Mouse (Mus musculus) adrenal gland, postnatal 4 days (tissue): ENCODE results near the gene Oxsr1. TPM values are rescaled to one million over a fixed set of nuclear protein-coding genes. Genes with fewer than 3 reads are reported as not detected.
"Not testable (repeated sequence)": the region's sequence is repeated elsewhere in the genome, so short reads cannot be mapped to it uniquely, and the experiment has no call there.

Source experiments
- DNase-seq, 2 experiments: peaks; one replicate each; pipeline ENCODE4 v3.0.0; 2021 to 2022; ENCODE audit warnings: low spot score in 2 of 2, mixed read lengths in 2 of 2
- total RNA-seq, 2 experiments: library from RNA; stranded (reverse); gene quantifications; 2 replicates each; pipeline ENCODE4 v1.2.3; 2021

Oxsr1 gene
- total RNA-seq, 2 experiments from 2014 or later, result 36.0 to 39.5 TPM

- DNase-seq, result no peak
These were observed 91.4 kb downstream of the Oxsr1 start for GRCm38 (mm10) chr9:119230829-119231228.

GRCm38 (mm10) chr9:119220249-119220648, 102.0 kb downstream of the Oxsr1 start:
- no peak for DNase-seq

GRCm38 (mm10) chr9:119219667-119220066, 102.6 kb downstream of the Oxsr1 start:
- no peak for DNase-seq

GRCm38 (mm10) chr9:119215341-119215740, 106.9 kb downstream of the Oxsr1 start:
- DNase-seq, result not testable (repeated sequence)

- DNase-seq, result no peak
These were observed 107.6 kb downstream of the Oxsr1 start for GRCm38 (mm10) chr9:119214601-119215000.

- no peak for DNase-seq
These were observed 109.2 kb downstream of the Oxsr1 start for GRCm38 (mm10) chr9:119212996-119213395.

GRCm38 (mm10) chr9:119208998-119209397, 113.2 kb downstream of the Oxsr1 start, which contains the start of gene Slc22a13:
Gene Slc22a13, minus strand, starts transcription at chr9:119209098.
- DNase-seq, result no peak

GRCm38 (mm10) chr9:119207113-119207512, 115.1 kb downstream of the Oxsr1 start:
- no peak for DNase-seq

- DNase-seq, result no peak
These were observed 115.6 kb downstream of the Oxsr1 start for GRCm38 (mm10) chr9:119206666-119207065.

- no peak for DNase-seq
These were observed 116.5 kb downstream of the Oxsr1 start for GRCm38 (mm10) chr9:119205756-119206155.

GRCm38 (mm10) chr9:119203617-119204016, 118.6 kb downstream of the Oxsr1 start:
- no peak for DNase-seq

GRCm38 (mm10) chr9:119201653-119202052, 120.6 kb downstream of the Oxsr1 start:
- no peak for DNase-seq

- DNase-seq, result no peak
These were observed 122.9 kb downstream of the Oxsr1 start for GRCm38 (mm10) chr9:119199151-119199861.

- peak in 1 of 2 experiments; percentile 10 for DNase-seq
These were observed 129.8 kb downstream of the Oxsr1 start for GRCm38 (mm10) chr9:119192202-119192990.

Other genes starting within 250 kb of the Oxsr1 start
- gene Plcd1, start 228.9 kb downstream of the Oxsr1 start, total RNA-seq, result 10 to 100 TPM in 1 of 2 experiments, 1 to 10 TPM in 1; 9.7 to 12.7 TPM
- 1 to 10 TPM; 1.1 to 2.7 TPM for gene Dlec1, start 219.9 kb downstream of the Oxsr1 start, total RNA-seq
- 10 to 100 TPM; 15.9 to 23.3 TPM for gene Acaa1b, start 165.3 kb downstream of the Oxsr1 start, total RNA-seq
- gene Gm47289, start 163.3 kb downstream of the Oxsr1 start, total RNA-seq, result not detected
- 1 to 10 TPM in 1 of 2 experiments, not detected in 1; 2.1 TPM for gene Slc22a13, start 113.3 kb downstream of the Oxsr1 start, total RNA-seq
- gene Acaa1a, start 17.2 kb upstream of the Oxsr1 start, total RNA-seq, result 100 to 1,000 TPM; 115 to 119 TPM
- gene Myd88, start 19.0 kb upstream of the Oxsr1 start, total RNA-seq, result 10 to 100 TPM; 29.4 to 31.3 TPM
- 10 to 100 TPM in 1 of 2 experiments, 1 to 10 TPM in 1; 7.3 to 16.5 TPM for gene Xylb, start 35.0 kb upstream of the Oxsr1 start, total RNA-seq
- gene Slc22a14, start 43.1 kb upstream of the Oxsr1 start, total RNA-seq, result not detected
- 10 to 100 TPM; 15.6 to 17.6 TPM for gene Acvr2b, start 79.7 kb upstream of the Oxsr1 start, total RNA-seq
- gene Exog, start 122.5 kb upstream of the Oxsr1 start, total RNA-seq, result 1 to 10 TPM; 6.1 to 6.6 TPM